Comparison of ENCODE assay signal across 8 mouse cellular contexts in the genomic region with DNA sequence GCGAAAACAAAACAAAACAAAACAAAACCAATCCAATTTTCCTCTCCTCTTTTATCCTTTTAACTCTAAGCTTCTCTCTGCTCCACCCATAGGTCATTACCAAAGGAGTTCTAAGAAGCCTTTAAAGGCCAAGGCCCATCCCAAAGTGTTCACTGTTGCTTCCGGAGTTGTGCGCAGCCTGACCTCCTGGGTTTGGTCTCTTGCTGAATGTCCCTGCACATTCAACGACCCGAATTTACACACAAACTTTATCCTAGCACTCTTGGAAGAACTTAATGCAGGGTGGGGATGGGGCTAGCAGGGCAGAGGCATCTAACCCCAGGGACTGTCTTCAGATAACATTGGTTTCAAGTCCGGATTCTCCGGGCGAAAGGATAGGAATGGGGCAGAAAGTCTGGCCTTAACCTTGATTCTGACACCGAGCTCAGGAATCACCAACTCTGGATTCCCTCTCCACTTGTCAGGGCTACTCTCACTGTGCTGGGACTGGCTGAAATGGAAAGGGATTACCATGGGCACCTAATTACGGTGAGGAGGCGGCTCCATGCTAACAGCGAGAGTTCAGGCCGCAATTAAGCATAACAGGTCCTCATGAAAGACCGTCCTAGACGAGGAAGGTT. TPM values are rescaled to one million over a fixed set of nuclear protein-coding genes. Genes with fewer than 3 reads are reported as not detected.
A peak's percentile ranks its signal among the peaks of the same experiment; 100 is the strongest.
DNase-seq lines count a peak whose midpoint lies in the region; ATAC-seq and TF ChIP-seq lines count a peak whose summit lies in the region.

No protein-coding gene starts in this region.

- H3K27me3 ChIP-seq in hindbrain, embryonic 11.5 days (ENCODE audit: control insufficient read depth, insufficient read depth, low read length) = no peaks in the 10 kb centered on the region
- H3K27me3 ChIP-seq in liver, embryonic 13.5 days = peaks cover 5% of the 10 kb centered on the region; the same call in 1 of the 2 replicates

- H3K4me3 ChIP-seq in hindbrain, embryonic 11.5 days (ENCODE audit: low read depth, low read length) = peak overlapping the region; percentile 80
- peak overlapping the region; percentile 81 for H3K4me3 ChIP-seq in liver, embryonic 13.5 days (replicated peaks)
- peak overlapping the region; percentile 74 for H3K4me3 ChIP-seq in olfactory bulb, adult 2 months (ENCODE audit: insufficient read depth, low read depth, low read length)

- H3K4me1 ChIP-seq in hindbrain, embryonic 11.5 days (replicated peaks; ENCODE audit: control insufficient read depth, insufficient read depth, low read length) = peaks cover 5% of the 10 kb centered on the region
- H3K4me1 ChIP-seq in liver, embryonic 13.5 days (replicated peaks) = peaks cover 47% of the 10 kb centered on the region
- H3K4me1 ChIP-seq in olfactory bulb, adult 2 months (ENCODE audit: control insufficient read depth, insufficient read depth, low read length) = peaks cover 16% of the 10 kb centered on the region

- no peak for TF ChIP-seq POLR2A in olfactory bulb, adult 2 months (IDR thresholded peaks at IDR 0.05; ENCODE audit: insufficient read depth, low read depth, low read length)

- no peak for TF ChIP-seq CTCF in olfactory bulb, adult 2 months (IDR thresholded peaks at IDR 0.05; ENCODE audit: insufficient read depth, low read depth, low read length)

- 21% methylated on average over 15 of the region's 15 CpGs for WGBS in hindbrain, embryonic 11.5 days
- 18% methylated on average over 15 of the region's 15 CpGs for WGBS in liver, embryonic 13.5 days (ENCODE audit: insufficient replicate concordance)
- 17% methylated on average over 15 of the region's 15 CpGs for WGBS in olfactory bulb, adult 2 months

- peak; percentile 65 for DNase-seq in kidney, adult 9 months
- DNase-seq in kidney, adult 18-20 months = no peak
- peak; percentile 45 for DNase-seq in c-Kit-positive CD71-positive TER-119-positive erythroid progenitor cells, embryonic 14.5 days (ENCODE audit: low spot score)
- DNase-seq in hindbrain, embryonic 11.5 days (ENCODE audit: low spot score) = no peak
- no peak for DNase-seq in liver, embryonic 13.5 days
- no peak for DNase-seq in layer of hippocampus, adult 9-11 months
- DNase-seq in ovary, postnatal 14 days (ENCODE audit: low spot score) = no peak

- no peak; the same call in 1 of the 2 replicates for ATAC-seq in hindbrain, embryonic 11.5 days (ENCODE audit: low FRiP score)
- ATAC-seq in liver, embryonic 13.5 days (ENCODE audit: low read depth) = no peak; the same call in 1 of the 2 replicates

- H3K9me3 ChIP-seq in hindbrain, embryonic 11.5 days (ENCODE audit: control insufficient read depth, low read length) = no peaks in the 10 kb centered on the region
- no peaks in the 10 kb centered on the region for H3K9me3 ChIP-seq in liver, embryonic 13.5 days (replicated peaks)

- peak overlapping the region; percentile 54 for H3K4me2 ChIP-seq in hindbrain, embryonic 11.5 days (replicated peaks; ENCODE audit: low read depth, low read length)
- H3K4me2 ChIP-seq in liver, embryonic 13.5 days = peak overlapping the region; percentile 91

- H3K36me3 ChIP-seq in hindbrain, embryonic 11.5 days (ENCODE audit: control insufficient read depth, insufficient read depth, low read length) = no peaks in the 10 kb centered on the region
- peaks cover 23% of the 10 kb centered on the region for H3K36me3 ChIP-seq in liver, embryonic 13.5 days

- peak overlapping the region; percentile 86 for H3K27ac ChIP-seq in hindbrain, embryonic 11.5 days (ENCODE audit: low read depth, low read length)
- H3K27ac ChIP-seq in liver, embryonic 13.5 days = peak overlapping the region; percentile 97
- peak overlapping the region; percentile 97 for H3K27ac ChIP-seq in olfactory bulb, adult 2 months (ENCODE audit: insufficient read depth, low read depth, low read length)

- H3K9ac ChIP-seq in hindbrain, embryonic 11.5 days (ENCODE audit: low read depth, low read length) = peak overlapping the region; percentile 79
- H3K9ac ChIP-seq in liver, embryonic 13.5 days = peak overlapping the region; percentile 86

RNA-seq across cellular contexts. Expression of a gene that starts 0.6 kb away (rescaled TPM):
- 20.4 and 22.4 TPM in 2 replicates for polyA plus RNA-seq in hindbrain, embryonic 11.5 days (2014; fragmentation: Nextera tagmentation; extraction: Ambion mirVana)
- 10.6 and 11.2 TPM in 2 replicates for polyA plus RNA-seq in liver, embryonic 13.5 days (2015; fragmentation: Nextera tagmentation; extraction: Ambion mirVana)
- not detected in 2 replicates for polyA plus RNA-seq in olfactory bulb, adult 2 months (2012; ENCODE audit: insufficient read depth, insufficient read length, low replicate concordance, missing spikeins)

RNA-seq across cellular contexts. Expression of a gene that starts 0.7 kb away (rescaled TPM):
- 0.81 and 1.2 TPM in 2 replicates for polyA plus RNA-seq in hindbrain, embryonic 11.5 days (2014; fragmentation: Nextera tagmentation; extraction: Ambion mirVana)
- 0.19 and 0.23 TPM in 2 replicates for polyA plus RNA-seq in liver, embryonic 13.5 days (2015; fragmentation: Nextera tagmentation; extraction: Ambion mirVana)
- polyA plus RNA-seq in olfactory bulb, adult 2 months (2012; ENCODE audit: insufficient read depth, insufficient read length, low replicate concordance, missing spikeins) = not detected in 2 replicates

RNA-seq across cellular contexts. Expression of a gene that starts 10.1 kb away (rescaled TPM):
- 1.7 and 2.1 TPM in 2 replicates for polyA plus RNA-seq in hindbrain, embryonic 11.5 days (2014; fragmentation: Nextera tagmentation; extraction: Ambion mirVana)
- polyA plus RNA-seq in liver, embryonic 13.5 days (2015; fragmentation: Nextera tagmentation; extraction: Ambion mirVana) = 0.61 and 0.66 TPM in 2 replicates
- polyA plus RNA-seq in olfactory bulb, adult 2 months (2012; ENCODE audit: insufficient read depth, insufficient read length, low replicate concordance, missing spikeins) = not detected in 2 replicates

RNA-seq across cellular contexts. Expression of a gene that starts 11.3 kb away (rescaled TPM):
- polyA plus RNA-seq in hindbrain, embryonic 11.5 days (2014; fragmentation: Nextera tagmentation; extraction: Ambion mirVana) = 0.06 TPM in 1 of 2 replicates, not detected in the other
- 0.09 and 0.13 TPM in 2 replicates for polyA plus RNA-seq in liver, embryonic 13.5 days (2015; fragmentation: Nextera tagmentation; extraction: Ambion mirVana)
- polyA plus RNA-seq in olfactory bulb, adult 2 months (2012; ENCODE audit: insufficient read depth, insufficient read length, low replicate concordance, missing spikeins) = not detected in 2 replicates

RNA-seq across cellular contexts. Expression of a gene that starts 15.0 kb away (rescaled TPM):
- polyA plus RNA-seq in hindbrain, embryonic 11.5 days (2014; fragmentation: Nextera tagmentation; extraction: Ambion mirVana) = 58.8 and 61.1 TPM in 2 replicates
- polyA plus RNA-seq in liver, embryonic 13.5 days (2015; fragmentation: Nextera tagmentation; extraction: Ambion mirVana) = 19.7 and 20.3 TPM in 2 replicates
- not detected in 2 replicates for polyA plus RNA-seq in olfactory bulb, adult 2 months (2012; ENCODE audit: insufficient read depth, insufficient read length, low replicate concordance, missing spikeins)

Comparison
In these comparisons a context has a peak if more than half of its experiments do, and no peak if none do; other contexts are left out.
1. DNase-seq: peak in kidney, adult 9 months (single experiment) and c-Kit-positive CD71-positive TER-119-positive erythroid progenitor cells, embryonic 14.5 days (single experiment); none in kidney, adult 18-20 months (single experiment), hindbrain, embryonic 11.5 days (single experiment), liver, embryonic 13.5 days (single experiment), layer of hippocampus, adult 9-11 months (single experiment) and ovary, postnatal 14 days (single experiment).
2. Peak in every context shown above with its lines, with median percentiles within 50 percentile points of each other: H3K27ac ChIP-seq and H3K4me3 ChIP-seq.